Mouse (Mus musculus) right cerebral cortex, postnatal 14 days (tissue): ENCODE measurements around the gene Pbx1.

Experiments used
- DNase-seq: peaks from one replicate; pipeline ENCODE4 v3.0.0; 2022

The Pbx1 gene

GRCm38 (mm10) chr1:168215468-168215867 lies 216.6 kb downstream of the Pbx1 start:
- no peak for DNase-seq

- peak; percentile 78 for DNase-seq
Observed at GRCm38 (mm10) chr1:168214040-168214443, 218.0 kb downstream of the Pbx1 start.

- no peak for DNase-seq
Observed at GRCm38 (mm10) chr1:168213595-168213994, 218.5 kb downstream of the Pbx1 start.

- no peak for DNase-seq
Observed at GRCm38 (mm10) chr1:168210401-168210800, 221.7 kb downstream of the Pbx1 start.

GRCm38 (mm10) chr1:168200570-168201156 lies 231.4 kb downstream of the Pbx1 start:
- no peak for DNase-seq

GRCm38 (mm10) chr1:168198276-168198675 lies 233.8 kb downstream of the Pbx1 start:
- no peak for DNase-seq

GRCm38 (mm10) chr1:168197908-168198258 lies 234.2 kb downstream of the Pbx1 start:
- no peak for DNase-seq

- DNase-seq = no peak
Observed at GRCm38 (mm10) chr1:168197195-168197907, 234.7 kb downstream of the Pbx1 start.

GRCm38 (mm10) chr1:168193364-168193763 lies 238.7 kb downstream of the Pbx1 start:
- no peak for DNase-seq

- DNase-seq = no peak
Observed at GRCm38 (mm10) chr1:168182816-168183215, 249.3 kb downstream of the Pbx1 start.

- DNase-seq = peak; percentile 32
Observed at GRCm38 (mm10) chr1:168180622-168181441, 251.2 kb downstream of the Pbx1 start.

GRCm38 (mm10) chr1:168179691-168180090 lies 252.4 kb downstream of the Pbx1 start:
- no peak for DNase-seq

- DNase-seq = no peak
Observed at GRCm38 (mm10) chr1:168178611-168179010, 253.5 kb downstream of the Pbx1 start.

- no peak for DNase-seq
Observed at GRCm38 (mm10) chr1:168175586-168175985, 256.5 kb downstream of the Pbx1 start.

- no peak for DNase-seq
Observed at GRCm38 (mm10) chr1:168169791-168170190, 262.3 kb downstream of the Pbx1 start.

- DNase-seq = no peak
Observed at GRCm38 (mm10) chr1:168169052-168169779, 262.9 kb downstream of the Pbx1 start.

GRCm38 (mm10) chr1:168167781-168168180 lies 264.3 kb downstream of the Pbx1 start:
- DNase-seq = no peak

GRCm38 (mm10) chr1:168166841-168167240 lies 265.2 kb downstream of the Pbx1 start:
- DNase-seq = no peak

GRCm38 (mm10) chr1:168164945-168165344 lies 267.1 kb downstream of the Pbx1 start:
- DNase-seq = no peak

GRCm38 (mm10) chr1:168163521-168164233 lies 268.4 kb downstream of the Pbx1 start:
- DNase-seq = no peak

GRCm38 (mm10) chr1:168139138-168139682 lies 292.9 kb downstream of the Pbx1 start:
- no peak for DNase-seq

- no peak for DNase-seq
Observed at GRCm38 (mm10) chr1:168138669-168139068, 293.4 kb downstream of the Pbx1 start.
